Mouse (Mus musculus): ENCODE results near the gene Ctns.

The Ctns gene

DNA sequence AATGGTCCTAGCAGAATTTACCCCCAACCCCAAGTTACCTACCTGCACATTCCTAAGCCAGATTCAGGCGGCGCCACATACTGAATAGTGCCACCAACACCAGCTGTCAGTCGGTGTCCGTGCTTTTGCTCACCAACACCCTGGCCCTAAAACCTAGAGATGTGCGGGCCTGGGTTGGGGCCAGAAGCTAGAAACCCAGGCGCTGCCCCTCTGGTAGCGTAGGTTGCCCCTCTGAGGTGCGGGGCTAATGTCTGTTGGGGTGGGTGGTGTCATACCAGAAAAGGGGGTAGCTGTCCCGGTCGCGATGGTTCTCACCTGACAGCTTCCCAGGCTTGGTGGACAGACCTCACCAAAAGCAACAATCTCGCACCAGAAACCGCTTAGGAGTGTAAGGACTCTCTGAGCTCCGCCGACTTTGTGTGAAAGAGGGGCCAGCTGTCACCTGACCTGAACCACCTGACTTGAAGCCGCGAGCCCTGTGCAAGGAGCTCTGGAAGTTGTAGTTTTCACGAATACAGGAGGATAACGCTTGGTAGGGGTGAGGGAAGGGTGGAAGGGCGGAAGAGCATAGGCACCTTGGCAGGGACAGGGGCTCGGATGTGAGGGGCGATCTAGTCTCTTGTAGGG is at the start of gene Ctns:
Gene Ctns, minus strand, starts transcription at position 440 of the 627 bp plus-strand sequence.
- DNase-seq, result peak; percentile 80

DNA sequence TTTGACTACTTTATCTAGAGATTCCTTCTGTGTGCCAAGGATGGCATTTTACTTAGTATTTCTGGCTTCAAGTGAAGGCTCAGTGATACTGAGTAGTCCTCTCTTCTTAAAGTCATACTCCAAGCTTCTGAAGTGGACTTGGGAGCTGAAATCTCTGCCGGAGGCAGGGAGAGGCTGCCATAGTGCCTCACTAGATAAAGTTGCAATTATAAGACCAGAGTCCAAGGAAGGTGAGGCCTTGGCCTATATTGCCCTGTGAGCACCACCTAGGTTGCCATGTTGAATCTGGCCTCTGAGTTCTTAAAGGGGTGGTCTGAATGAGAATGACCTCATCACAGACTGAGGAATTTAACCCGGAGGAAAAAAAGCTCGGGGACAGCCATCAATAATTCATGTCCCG is 43.9 kb upstream of the Ctns start:
- no peak for DNase-seq

DNA sequence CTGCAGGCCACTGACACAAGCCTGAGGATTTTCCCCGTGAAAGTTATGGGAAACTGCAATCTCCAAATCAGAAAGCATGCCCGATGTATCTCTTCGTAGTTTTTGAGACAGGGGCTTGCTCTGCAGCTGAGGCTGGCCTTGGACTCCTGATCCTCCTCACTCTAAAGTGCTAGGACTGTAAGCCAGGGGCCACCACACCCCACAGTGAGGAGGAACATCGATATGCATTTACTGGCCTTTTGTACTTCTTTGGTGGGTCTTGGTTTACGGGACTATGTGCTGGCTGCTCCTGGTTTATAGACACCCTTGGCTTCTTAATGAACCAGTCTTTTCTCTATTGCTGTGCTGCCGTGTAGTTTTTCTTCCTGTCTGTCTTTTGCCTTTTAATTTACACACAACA is 43.4 kb upstream of the Ctns start:
- DNase-seq, result no peak

DNA sequence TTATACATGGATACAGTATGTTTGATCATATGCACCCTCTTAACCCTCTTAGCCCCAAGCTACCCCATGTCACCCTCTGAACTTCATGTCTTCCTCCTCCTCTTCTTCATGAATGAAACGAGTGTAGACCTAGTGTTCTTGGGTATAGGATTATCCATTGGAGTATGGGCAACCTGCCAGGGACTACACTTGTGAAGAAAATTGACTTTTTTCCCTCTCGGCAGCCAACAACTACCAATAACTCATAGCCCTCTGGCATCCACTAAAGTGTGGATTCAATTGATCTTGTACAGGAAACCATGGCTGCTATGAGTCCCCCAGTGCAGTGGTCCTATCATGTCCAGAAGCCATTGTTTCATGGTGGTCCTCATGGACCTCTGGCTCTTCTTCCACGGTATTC is 37.9 kb upstream of the Ctns start:
- DNase-seq, result no peak

DNA sequence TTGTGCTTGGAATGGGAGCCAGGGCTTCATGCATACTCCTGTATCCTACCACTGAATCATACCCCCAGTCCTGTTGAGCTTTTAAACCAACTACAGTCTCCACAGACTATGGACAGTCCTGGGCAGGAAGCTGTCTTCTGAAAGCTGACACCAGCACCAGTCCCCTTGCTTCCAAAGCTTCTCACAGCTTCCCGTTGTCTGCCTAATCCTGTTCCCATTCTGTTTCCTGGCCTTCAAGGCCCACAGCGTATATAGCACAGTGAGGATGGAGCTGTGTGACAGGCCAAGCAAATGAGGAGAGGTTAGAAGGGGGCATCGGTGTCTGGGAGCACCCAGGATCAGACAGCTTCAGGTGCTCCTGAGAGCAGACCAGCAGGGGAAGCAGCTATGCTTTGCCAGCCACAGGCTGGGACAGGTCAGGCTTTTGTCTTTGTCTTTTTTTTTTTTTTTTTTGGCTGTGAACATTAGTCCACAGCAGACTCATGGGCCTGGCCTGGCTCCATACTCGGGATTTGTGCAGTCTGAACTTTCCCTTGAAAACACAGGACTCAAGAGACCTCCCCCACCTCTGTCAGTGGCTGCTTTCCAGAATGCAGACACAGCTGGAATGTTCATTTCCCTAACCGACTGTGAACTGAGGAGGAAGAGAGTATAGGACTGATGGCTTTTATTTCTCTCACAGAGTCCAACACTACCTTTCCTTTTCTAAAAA is 37.3 kb upstream of the Ctns start:
- no peak for DNase-seq

DNA sequence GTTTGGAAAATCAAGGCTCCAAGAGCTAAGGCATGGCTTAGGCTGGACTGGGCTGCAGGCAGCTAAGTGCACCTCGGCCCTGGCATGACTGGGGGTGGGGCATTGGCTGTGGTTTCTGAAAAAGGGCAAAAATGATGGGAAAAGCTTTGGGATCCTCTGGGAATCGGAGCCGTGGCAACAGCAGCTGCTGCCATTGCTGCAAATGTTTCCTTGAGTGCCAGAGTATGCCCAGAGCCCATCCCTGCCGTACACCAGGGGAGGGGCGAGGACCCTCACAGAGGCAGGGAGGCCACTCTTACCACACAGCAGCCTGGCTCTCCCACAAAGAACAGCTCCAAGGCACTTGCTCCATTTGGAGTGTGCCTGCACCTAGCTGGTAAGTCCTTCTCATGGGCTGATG is 35.1 kb upstream of the Ctns start, which contains the start of gene Trpv1:
Gene Trpv1, plus strand, starts transcription at position 301 of the 400 bp plus-strand sequence.
- DNase-seq, result no peak

DNA sequence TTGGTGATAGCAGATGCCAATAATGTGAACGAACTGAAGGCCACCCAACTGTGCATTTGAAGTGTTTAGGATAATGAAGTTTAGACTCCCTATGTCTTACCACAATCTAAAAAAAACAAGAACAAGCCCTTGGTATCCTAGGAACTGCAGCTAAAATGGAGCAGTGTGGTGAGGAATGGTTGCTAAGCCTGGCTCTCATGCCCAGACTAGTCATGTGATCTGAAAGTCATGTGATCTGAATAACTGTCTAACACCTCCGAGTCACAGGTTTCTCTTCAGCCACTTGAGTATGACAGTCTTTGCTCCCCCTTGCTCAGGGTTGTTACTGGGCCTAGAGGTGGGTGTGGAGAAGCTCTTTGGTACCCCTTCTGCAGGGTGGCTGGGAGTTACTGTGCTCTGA is 33.7 kb upstream of the Ctns start:
- DNase-seq, result no peak

DNA sequence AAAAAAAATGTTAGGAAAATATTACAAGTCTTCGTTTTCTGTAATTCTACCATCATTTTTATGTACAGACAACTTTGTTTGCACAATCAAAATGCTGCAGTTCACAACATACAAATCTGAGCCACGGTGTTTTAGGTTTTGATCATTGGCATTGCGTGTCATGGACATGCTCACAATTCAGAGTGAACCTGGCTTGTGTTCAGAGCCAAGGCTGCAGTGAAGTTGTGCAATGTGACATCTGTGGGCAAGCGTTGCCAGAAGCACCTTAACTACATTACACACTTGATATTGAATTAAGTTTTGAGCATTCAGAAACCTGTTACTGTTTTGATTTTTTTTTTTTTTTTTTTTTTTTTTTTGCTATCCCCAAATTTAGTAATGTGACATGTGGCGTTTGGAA is 31.2 kb upstream of the Ctns start:
- DNase-seq, result no peak

DNA sequence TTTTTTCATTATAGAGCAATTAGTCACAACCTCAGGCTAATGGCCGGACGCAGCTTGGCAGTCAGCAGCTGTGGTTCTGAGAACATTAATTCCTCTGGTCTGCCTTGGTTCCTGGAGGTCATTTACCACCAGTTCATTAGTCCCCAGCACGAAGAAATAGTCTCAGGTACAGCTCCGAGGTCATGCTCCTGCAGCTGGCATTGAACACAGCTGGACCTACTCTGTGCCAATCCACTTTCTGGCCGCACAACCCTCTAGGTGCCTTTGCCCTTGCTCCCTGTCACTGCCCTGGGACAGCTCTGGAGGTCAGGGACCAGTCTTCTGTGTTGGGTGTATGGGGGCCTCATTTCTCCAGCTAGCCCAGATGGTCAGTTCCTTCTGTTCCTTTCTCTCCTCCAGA is 30.0 kb upstream of the Ctns start:
- DNase-seq, result no peak

DNA sequence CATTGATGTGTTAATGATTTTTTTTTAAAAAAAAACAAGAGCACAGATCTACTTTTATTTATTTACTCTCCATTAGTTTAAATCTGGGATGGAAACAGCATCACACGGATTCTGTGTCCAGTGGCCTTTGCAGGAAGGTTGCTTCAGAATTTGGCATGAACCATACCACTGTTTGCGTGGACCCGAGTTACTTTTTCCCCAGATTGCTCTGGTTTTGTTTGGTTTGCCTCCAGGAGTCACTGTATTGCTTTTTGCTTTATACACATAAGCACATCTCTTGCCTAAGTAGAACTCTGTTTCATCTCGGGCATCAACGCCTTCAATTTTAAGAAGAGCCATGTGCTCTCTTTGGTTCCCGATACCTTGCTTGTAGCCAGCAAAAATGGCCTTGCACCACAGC is 27.0 kb upstream of the Ctns start:
- DNase-seq, result no peak

DNA sequence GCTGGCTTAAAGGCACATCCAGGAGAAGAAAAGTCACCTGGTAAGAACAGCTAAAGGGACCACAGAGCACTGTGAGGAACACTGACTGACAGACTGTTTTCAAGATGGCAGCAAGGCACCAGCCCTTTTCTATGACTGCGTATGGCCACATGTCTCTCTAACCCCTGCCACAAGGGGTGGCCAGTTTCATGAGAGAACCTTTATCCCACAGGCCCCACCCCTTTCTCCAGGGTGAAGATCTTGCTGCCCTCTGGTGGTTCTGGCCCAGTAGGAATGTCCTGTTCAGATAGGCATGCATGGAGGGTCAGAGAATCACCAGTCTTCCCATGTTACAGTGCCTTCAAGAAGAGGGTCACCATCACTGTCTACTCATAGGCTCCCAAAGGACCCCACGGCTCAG is 25.1 kb upstream of the Ctns start:
- DNase-seq, result no peak

DNA sequence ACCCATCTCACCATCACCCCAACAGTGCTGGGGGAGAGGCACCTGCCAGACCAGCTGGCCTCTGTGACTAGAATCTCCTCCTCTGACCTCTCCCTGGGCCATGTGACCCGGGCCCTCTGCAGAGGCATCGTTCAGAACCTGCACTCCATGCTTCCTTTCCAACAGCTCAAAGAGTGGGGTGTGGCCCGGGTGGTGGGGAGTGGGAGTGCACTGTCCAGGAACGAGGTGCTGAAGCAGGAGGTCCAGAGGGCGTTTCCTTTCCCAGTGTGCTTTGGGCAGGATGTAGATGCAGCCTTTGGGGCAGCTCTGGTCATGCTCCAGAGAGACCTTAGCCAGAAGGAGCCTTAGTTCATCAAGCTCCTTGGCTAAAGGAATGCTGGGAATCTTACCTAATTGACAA is 24.0 kb upstream of the Ctns start:
- no peak for DNase-seq

DNA sequence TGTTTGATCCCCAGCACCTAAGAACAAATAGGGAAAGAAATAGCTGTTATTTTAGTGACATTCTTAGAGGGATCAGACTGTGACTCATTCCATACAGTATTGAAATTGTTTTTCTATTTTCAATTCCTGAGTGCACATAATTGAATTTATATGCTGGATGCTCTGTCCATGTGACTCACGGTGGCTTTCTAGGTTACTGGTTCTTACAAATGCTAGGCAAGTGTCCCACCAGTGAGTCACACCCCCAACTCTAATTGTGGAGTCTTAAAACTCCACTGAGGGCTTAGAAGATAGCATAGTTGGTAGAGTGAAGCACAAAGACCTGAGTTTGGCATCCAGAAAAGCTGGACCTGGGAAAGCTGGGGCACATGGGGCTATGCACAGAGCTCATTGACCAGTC is 21.8 kb upstream of the Ctns start:
- DNase-seq, result no peak

DNA sequence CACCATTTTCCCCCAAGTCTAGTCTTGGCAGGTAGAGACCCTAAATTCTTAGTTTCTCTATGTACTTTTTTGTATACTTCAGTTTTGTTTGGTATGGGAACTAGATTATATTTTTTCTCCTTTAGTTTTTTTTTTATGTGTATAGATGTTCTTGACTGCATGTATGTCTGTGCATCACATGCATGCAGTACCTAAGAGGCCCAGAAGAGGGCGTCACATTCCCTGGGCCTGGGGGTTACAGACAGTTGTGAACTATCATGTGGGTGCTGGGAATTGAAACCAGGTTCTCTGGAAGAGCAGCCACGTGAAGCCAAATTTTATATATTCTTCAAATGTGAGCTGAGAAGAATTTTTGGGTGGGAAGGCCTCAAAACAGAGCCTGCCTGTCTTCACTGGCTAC is 20.8 kb upstream of the Ctns start:
- no peak for DNase-seq

DNA sequence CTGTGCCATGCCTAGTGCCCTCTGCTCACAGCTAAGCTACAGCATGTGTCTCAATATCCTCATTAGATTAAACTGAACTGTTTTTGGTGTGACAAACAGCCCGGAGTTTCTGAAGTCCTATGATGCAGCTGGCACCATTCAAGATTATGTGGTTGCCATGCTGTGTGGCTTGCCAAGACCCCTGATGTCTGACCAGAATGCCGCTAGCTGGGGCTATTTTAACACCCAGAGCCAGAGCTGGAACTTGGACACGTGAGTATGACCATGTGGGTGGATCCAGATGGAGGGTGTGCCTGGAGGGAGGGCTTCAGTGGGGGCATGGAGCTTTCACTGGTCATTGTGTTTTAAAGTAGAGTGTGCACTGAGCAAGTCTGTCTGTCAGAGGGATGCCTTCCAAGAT is 15.1 kb upstream of the Ctns start:
- DNase-seq, result no peak

DNA sequence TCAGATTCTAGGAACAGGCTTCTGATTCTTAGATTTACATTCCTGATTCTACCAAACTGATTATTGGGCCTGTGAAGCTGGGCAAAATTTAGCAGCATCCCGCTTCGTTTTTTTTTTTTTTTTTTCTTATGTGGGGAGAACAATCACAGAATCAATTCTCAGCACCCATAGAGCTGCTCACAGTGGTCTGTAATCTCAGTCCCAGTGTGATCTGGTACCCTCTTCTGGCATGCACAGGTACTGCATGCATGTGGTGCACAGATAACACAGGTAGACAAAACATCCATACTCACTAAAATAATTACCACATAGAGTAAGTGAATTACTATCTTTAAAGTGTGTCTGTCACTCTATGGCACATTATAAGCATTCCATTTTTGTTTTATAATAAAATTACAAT is 8.8 kb upstream of the Ctns start:
- DNase-seq, result peak; percentile 23

DNA sequence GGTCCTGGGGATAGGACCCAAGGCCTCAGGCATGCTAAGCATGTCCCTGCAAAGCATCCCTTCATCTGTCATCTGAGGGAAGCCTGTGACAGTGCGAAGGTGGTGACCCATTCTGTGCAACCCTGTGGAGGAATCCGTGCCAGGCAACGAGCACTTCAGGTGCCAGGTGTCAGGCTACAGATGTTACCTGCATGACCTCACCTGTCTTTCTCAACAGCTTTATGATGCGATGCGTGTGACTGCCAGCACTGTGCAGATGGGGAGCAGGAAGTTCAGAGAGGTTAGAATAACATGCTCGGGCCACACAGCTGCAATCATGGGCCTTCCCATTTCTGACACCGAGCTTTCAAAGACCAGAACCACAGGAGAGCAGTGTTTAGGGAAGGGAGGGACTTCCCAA is 6.4 kb upstream of the Ctns start:
- no peak for DNase-seq

DNA sequence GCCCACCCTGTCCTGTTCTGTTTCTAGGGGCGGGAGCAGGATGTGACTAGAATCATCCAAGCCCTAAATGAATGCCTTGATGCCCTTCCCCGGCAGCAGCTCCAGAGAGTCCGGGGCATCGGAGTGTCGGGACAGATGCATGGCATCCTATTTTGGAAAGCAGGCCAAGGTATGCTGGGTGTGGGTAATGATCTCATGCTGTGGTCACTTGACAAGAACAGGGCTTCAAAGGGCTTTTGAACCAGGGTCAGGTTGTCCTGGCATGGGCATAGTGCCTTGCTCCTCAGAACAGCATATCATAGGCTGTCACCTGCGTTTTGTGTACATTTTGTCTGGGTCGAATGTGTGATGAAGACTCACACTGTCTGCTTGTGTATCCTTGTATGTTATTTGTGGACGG is 5.1 kb upstream of the Ctns start:
- no peak for DNase-seq

DNA sequence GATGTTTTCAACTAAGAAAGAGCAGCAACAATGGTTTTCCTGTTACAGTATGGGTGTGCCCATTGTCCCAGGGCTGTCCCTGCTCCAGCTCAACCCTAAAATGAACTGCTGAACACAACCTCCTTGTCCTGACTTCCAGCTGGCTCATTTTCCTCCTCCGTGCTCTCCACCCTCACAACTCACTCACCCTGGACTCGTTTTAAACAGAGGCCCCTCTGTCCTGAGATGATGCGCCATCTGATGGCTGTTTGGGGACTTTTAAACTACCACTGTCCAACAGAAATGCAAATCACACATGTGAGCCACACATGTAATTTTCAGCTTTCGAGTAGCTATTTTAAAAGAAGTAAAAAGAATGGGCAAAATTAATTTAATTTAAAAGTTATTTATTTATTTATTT is 2.8 kb upstream of the Ctns start:
- DNase-seq, result no peak

DNA sequence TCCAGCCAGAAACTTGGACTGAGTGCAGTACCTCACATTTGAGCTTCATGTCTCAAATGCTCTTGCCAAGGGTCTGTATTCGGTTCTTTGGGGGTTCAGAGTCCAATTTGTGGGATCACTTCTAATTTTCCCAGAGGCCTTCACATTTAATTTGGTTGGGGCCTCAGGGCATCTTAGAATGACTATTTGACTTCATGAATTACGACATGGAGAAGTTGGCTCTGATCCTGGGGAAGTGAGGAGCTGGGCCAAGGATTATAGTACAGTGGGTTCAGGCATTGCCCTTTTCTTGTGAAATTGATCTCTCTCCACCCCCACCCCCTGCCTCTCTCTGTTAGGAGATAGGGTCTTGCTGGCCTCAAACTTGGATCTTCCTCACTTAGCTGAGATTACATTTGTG is 2.2 kb upstream of the Ctns start:
- no peak for DNase-seq

DNA sequence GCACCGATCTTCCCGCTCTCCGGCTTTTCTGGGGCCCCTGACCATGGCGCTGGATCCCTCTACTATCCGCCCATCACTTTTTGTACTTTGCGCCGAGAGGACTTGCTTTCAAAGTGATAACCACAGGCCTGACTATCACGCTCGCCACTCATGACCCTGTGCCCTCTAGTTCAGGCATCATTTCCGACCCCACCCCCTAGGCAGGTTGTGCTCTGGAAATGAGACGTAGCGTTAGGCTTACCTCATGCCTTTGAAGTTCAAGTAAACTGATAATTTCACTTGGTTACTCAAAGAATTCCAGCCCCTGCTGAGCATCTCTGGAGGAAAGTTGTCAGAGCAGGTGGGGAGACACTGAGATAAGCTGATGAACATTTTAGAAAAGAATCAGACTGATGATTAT is 1.0 kb upstream of the Ctns start:
- DNase-seq, result peak; percentile 51

DNA sequence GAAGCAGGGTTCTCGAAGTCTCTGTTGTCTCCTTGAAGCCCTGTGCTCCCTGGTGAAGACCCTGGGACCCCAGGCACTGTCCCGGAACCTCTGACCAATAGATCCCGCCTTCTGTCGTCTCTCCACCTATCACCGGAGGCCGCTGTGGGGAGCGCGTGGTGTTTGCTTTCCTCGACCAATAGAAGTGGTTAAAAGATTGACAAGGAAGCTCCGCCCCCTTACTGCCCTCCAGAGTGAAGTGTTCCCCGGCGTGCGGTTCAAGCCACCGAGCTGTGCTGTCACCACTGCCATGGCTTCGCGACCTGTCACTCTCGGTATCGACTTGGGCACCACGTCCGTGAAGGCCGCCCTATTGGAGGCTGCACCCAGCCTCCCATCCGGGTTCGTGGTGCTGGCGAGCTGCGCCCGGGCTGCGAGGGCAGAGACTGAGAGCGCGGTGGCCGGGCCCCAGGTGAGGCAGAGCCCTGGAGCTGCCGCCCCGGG is 429 bp upstream of the Ctns start, which contains the start of gene Shpk:
Gene Shpk, plus strand, starts transcription at position 231 of the 483 bp plus-strand sequence.
- DNase-seq, result peak; percentile 96

DNA sequence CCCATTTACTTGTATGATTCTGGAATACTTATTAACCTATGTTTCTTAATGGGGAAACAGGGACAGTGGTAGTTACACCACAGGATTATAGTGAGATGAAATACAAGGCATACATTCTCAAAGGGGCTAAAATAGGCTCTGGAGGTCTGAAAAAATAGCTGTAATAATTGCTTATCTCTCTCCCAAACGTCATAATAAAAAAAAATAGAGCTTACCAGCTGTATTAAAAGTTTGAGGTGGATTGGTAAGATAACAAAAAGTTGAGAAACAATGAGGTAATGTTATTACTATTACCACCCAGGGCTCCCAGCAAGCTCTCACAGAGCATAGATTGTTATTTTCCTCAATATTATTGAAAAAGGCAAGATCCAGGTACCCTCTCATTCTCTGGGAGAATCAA is 652 bp downstream of the Ctns start:
- no peak for DNase-seq

DNA sequence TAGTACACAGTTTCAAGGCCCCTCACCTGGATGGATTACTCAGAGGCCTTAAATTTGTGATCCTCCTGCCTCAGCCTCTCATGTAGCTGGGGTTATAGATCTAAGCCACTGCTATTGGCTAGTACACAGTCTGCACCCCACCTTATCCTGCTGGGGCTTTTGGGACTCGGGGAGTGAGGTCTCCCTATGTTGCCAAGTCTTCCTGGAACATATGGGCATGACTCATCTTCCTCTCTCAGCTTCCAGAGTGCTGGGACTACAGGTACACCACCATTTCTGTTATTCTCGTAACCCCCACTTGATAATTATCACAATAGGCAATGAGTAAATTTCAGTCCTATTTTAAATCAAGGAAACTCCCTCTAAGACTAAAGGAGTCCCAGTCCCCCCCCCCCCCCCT is 4.4 kb downstream of the Ctns start:
- no peak for DNase-seq

DNA sequence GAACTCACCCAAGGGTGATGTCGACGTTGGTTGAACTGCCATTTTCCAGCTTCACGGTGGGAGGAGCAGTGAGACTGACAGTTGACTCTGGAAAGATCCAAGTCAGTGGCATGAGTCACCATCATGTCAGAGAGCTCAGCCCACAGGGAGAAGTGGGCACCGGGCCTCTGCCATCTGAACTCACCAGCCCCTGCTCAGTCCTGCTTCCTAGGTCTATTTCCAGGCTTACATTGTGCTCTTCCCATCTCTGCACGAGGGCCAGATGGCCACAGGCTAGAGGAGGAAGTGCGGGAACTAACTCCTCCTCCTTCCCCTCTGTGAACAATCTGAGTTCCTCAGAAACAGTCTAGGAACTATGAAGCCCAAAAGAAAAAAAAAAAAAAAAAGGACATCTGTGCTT is 5.8 kb downstream of the Ctns start:
- no peak for DNase-seq

Measured in thymus, postnatal 14 days (tissue).